Mouse (Mus musculus): ENCODE results near the gene Cep41.

DNA sequence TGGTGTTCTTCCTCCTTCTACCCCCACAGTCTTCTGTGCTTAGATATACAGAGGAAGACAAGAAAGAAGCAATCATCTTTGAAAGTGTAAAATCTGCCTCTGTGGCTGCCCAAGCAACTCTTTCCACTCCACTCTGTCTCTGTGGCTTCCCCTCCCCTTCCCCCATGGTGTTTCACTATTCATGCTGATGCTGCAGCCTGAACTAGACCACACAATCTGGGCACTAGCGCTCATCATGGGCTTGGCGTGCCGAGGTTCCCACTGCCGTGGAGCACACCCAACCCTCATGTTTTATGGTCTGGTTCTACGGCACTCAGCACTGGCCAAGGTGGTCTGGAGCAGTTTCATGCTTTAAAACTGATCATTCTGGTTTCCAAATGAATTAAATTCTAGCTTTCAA is 21.9 kb downstream of the Cep41 start:
- TF ChIP-seq POLR2A (IDR thresholded peaks at IDR 0.05; ENCODE audit: control insufficient read depth, extremely low read depth, insufficient read depth, low read length, poor library complexity) (no peak), CTCF (IDR thresholded peaks at IDR 0.05; ENCODE audit: borderline replicate concordance, control insufficient read depth, extremely low read depth, insufficient read depth, low read length, poor library complexity) (no peak)
